Mouse (Mus musculus) left cerebral cortex, postnatal 25 days (tissue): Measurements from ENCODE around the gene Mrpl3. TPM values are rescaled to one million over a fixed set of nuclear protein-coding genes. Genes with fewer than 3 reads are reported as not detected.
"Not testable (repeated sequence)": the region's sequence is repeated elsewhere in the genome, so short reads cannot be mapped to it uniquely, and the experiment has no call there.

Experiments
- DNase-seq, 2 experiments: peaks; one replicate each; pipeline ENCODE4 v3.0.0; 2022; ENCODE audit warnings: low spot score in 2 of 2, mixed read lengths in 1 of 2
- intact Hi-C: fragments of 180-260 bp; cut with DNase I; formaldehyde crosslinking; loops from one replicate; pipeline ENCODE4 v1.15.1; 2025
- total RNA-seq, 2 experiments: library from RNA; stranded (reverse); gene quantifications; 2 replicates each; pipeline ENCODE4 v1.2.3; 2021

Mrpl3 gene
- total RNA-seq, 2 experiments from 2014 or later, result 81.4 to 82.2 TPM

- intact Hi-C loops, result no loop called here
- DNase-seq, result no peak
Observed at GRCm38 (mm10) chr9:105103893-105104292, 50.9 kb downstream of the Mrpl3 start.

- intact Hi-C loops, DNase-seq: not testable (repeated sequence)
Observed at GRCm38 (mm10) chr9:105125206-105125605, 72.2 kb downstream of the Mrpl3 start.

Other genes with a start within 250 kb of the Mrpl3 start
- 10 to 100 TPM; 16.7 to 18.8 TPM for gene Nudt16, start 78.6 kb downstream of the Mrpl3 start, total RNA-seq
- gene 1700080E11Rik, start 91.9 kb downstream of the Mrpl3 start, total RNA-seq, result not detected